Mouse (Mus musculus) brain, embryonic 14.5 days (tissue): ENCODE results near the gene Gimap1. TPM values are rescaled to one million over a fixed set of nuclear protein-coding genes. Genes with fewer than 3 reads are reported as not detected.

Experiments used
- DNase-seq: peaks from one replicate; pipeline ENCODE4 v3.0.0-alpha.2; 2011; ENCODE audit warnings: low read depth
- CTCF ChIP-seq: fragments of 200-500 bp; IDR thresholded peaks from 2 replicates; pipeline ENCODE4 v1.5.1; 2012; ENCODE audit warnings: inconsistent platforms, mild to moderate bottlenecking, moderate library complexity, borderline replicate concordance; ENCODE audit not compliant: insufficient read depth, insufficient read length; ENCODE audit errors: extremely low read depth
- POLR2A ChIP-seq: fragments of 200-500 bp; IDR thresholded peaks from 2 replicates; pipeline ENCODE4 v1.6.1; 2012; ENCODE audit warnings: mild to moderate bottlenecking, inconsistent platforms, borderline replicate concordance; ENCODE audit not compliant: poor library complexity, insufficient read depth, insufficient read length, severe bottlenecking; ENCODE audit errors: extremely low read depth
- polyA plus RNA-seq: library from polyadenylated mRNA; depleted of rRNA; stranded (reverse); fragments of >200 nt; gene quantifications from 2 replicates; pipeline ENCODE4 v1.2.3, GENCODE M21; 2012; rRNA removed

The Gimap1 gene
- polyA plus RNA-seq = 1.0 and 2.2 TPM in 2 replicates

- DNase-seq = no peak
- no peak for TF ChIP-seq POLR2A
- TF ChIP-seq CTCF = no peak
Observed at GRCm38 (mm10) chr6:48738961-48739779, at the start of gene Gimap1. Gene Gimap1, plus strand, starts transcription at chr6:48739054.

GRCm38 (mm10) chr6:48689320-48689719 is 49.5 kb upstream of the Gimap1 start:
- no peak for TF ChIP-seq POLR2A
- TF ChIP-seq CTCF = no peak
- no peak for DNase-seq

GRCm38 (mm10) chr6:48692962-48693361 is 45.9 kb upstream of the Gimap1 start:
- TF ChIP-seq CTCF = no peak
- no peak for TF ChIP-seq POLR2A
- DNase-seq = no peak

GRCm38 (mm10) chr6:48696830-48697554 is 41.9 kb upstream of the Gimap1 start:
- TF ChIP-seq POLR2A (no peak), CTCF (no peak)
- no peak for DNase-seq

GRCm38 (mm10) chr6:48697555-48697930 is 41.3 kb upstream of the Gimap1 start:
- no peak for DNase-seq
- TF ChIP-seq POLR2A = no peak
- TF ChIP-seq CTCF = no peak

GRCm38 (mm10) chr6:48698066-48698856 is 40.6 kb upstream of the Gimap1 start:
- DNase-seq = no peak
- TF ChIP-seq CTCF (no peak), POLR2A (no peak)

GRCm38 (mm10) chr6:48698888-48699287 is 40.0 kb upstream of the Gimap1 start:
- no peak for DNase-seq
- TF ChIP-seq POLR2A (no peak), CTCF (no peak)

GRCm38 (mm10) chr6:48700251-48701075 is 38.4 kb upstream of the Gimap1 start:
- no peak for DNase-seq
- TF ChIP-seq POLR2A (no peak), CTCF (no peak)

- TF ChIP-seq POLR2A (no peak), CTCF (no peak)
- no peak for DNase-seq
Observed at GRCm38 (mm10) chr6:48702146-48702545, 36.7 kb upstream of the Gimap1 start.

GRCm38 (mm10) chr6:48702601-48703000 is 36.3 kb upstream of the Gimap1 start:
- no peak for DNase-seq
- TF ChIP-seq CTCF (no peak), POLR2A (no peak)
